Mouse (Mus musculus) cortical plate, adult 2 months (tissue): ENCODE results near the gene Strip1. TPM values are rescaled to one million over a fixed set of nuclear protein-coding genes. Genes with fewer than 3 reads are reported as not detected.

ENCODE experiments used
- H3K27ac ChIP-seq: fragments of 200-500 bp; 2 replicates; pipeline ENCODE4 v1.5.1; 2012; ENCODE audit warnings: low read length, control low read depth, inconsistent platforms; ENCODE audit not compliant: insufficient read depth
- H3K4me1 ChIP-seq: fragments of 200-500 bp; 2 replicates; pipeline ENCODE4 v1.6.1; 2011; ENCODE audit warnings: low read length; ENCODE audit not compliant: control insufficient read depth, insufficient read depth
- H3K4me3 ChIP-seq: fragments of 200-500 bp; 2 replicates; pipeline ENCODE4 v1.5.1; 2011; ENCODE audit warnings: mild to moderate bottlenecking, low read length, control low read depth; ENCODE audit not compliant: insufficient read depth
- CTCF ChIP-seq: fragments of 200-500 bp; IDR thresholded peaks from 2 replicates; pipeline ENCODE4 v1.5.1; 2011; ENCODE audit warnings: mild to moderate bottlenecking, control low read depth, low read length; ENCODE audit not compliant: insufficient read depth; ENCODE audit errors: extremely low read depth
- POLR2A ChIP-seq: fragments of 200-500 bp; IDR thresholded peaks from 2 replicates; pipeline ENCODE4 v1.6.1; 2011; ENCODE audit warnings: mild to moderate bottlenecking, low read length, control low read depth; ENCODE audit not compliant: insufficient read depth; ENCODE audit errors: extremely low read depth
- polyA plus RNA-seq: library from polyadenylated mRNA; depleted of rRNA; stranded (reverse); fragments of >200 nt; gene quantifications from 2 replicates; pipeline ENCODE4 v1.2.3, GENCODE M21; 2012

The Strip1 gene
- polyA plus RNA-seq, 1 experiment = 73.7 TPM

DNA sequence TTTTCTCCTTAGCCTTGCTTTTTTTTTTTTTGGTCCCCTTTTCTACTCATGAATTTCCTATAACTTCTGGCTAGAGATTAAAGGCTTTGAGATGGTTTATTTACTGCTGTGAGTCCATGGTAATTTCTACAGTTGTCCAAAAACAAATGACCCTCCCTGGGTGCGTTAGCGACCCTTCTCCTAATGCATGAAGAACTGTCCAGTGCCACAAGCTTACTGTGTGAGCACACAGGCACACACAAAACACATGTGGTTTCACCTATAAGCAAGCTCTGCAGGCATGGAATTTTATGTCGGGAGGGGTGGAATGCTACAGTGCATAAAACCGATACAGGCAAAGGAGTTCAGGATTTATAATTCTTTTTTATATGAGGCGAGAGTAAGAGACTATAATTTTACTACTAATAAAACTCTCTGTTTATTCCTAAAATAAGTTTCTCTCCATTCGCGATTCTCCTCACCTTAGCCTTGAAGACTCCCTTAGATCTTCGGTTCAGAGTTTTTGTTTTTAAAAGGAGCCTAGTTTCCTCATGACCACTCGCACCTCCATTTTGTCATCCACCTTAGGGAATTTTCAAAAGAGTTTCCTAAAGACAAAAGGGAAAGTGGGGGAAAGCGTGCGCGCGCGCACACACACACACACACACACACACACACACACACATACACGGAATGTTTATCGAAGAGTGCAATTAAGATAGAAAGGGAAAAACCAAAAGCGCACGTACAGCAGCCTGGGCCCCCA lies 49.2 kb downstream of the Strip1 start:
- Histone ChIP-seq H3K4me1 (no peaks in the 10 kb centered on the region), H3K27ac (no peak overlapping the region), H3K4me3 (no peak overlapping the region)
- TF ChIP-seq POLR2A (no peak), CTCF (no peak)

DNA sequence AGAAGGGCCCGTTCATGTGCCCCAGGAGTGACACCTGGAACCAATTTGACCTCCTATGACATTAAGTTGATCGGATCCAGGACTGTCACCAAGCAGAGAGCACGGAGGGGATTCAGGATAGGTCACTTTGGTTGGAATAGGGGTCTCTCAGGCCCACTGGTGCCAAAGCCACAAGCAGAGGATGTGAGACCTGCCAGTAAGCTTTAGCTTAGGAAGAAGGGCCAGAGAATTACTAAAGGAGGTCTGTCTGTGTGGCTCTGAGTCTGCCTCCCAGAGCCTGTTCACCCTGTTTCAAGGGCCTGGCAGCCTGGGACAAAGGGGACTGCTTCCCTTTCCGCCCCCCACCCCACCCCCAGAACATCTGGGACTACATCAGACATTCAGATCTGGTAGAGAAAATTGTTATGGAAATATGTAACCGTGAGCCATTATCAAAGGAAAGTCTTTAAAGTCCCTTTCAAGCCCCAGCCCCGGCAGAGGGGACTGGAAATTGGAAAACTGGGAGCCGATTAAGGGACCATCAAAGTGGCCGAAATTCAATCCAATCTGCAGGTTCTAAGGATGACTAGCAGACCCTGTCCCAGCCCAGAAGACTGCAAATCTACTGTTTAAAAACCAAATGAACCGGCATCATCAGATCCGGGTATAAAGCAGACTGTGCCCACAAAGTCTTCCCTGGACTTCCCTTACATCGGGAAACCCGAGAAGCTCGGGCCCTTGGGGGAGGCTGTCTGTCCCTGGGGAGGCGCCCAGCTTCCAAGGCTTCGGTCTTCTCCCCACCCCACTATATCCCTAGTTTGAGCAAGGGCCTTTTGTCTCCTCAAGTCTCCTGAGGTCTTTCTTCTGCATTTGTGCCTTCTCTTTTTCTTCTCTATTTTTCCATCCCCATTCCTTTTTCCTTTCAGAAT lies 50.1 kb downstream of the Strip1 start:
- Histone ChIP-seq H3K4me1 (no peaks in the 10 kb centered on the region), H3K27ac (no peak overlapping the region), H3K4me3 (no peak overlapping the region)
- TF ChIP-seq POLR2A = no peak

DNA sequence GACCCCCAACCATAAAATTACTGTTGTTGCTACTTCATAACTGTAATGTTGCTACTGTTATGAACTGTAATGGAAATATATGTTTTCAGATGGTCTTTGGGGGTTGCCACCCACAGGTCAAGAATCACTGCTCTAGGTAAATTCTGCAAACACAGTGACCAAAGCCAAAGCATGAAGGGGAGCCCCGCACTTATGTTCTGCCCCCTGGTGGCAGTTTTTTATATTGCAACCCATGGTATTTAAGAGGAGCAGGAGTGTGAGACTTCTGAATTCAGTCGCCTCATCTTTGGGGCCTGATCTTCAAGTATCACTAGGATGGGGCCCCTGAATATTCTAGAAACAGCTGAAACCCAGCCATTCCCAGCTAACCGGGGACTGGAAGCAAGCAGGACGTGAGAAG lies 52.0 kb downstream of the Strip1 start:
- no peak overlapping the region for H3K4me3 ChIP-seq
- no peak overlapping the region for H3K27ac ChIP-seq
- no peaks in the 10 kb centered on the region for H3K4me1 ChIP-seq
- peak; percentile 51 for TF ChIP-seq CTCF
- no peak for TF ChIP-seq POLR2A

DNA sequence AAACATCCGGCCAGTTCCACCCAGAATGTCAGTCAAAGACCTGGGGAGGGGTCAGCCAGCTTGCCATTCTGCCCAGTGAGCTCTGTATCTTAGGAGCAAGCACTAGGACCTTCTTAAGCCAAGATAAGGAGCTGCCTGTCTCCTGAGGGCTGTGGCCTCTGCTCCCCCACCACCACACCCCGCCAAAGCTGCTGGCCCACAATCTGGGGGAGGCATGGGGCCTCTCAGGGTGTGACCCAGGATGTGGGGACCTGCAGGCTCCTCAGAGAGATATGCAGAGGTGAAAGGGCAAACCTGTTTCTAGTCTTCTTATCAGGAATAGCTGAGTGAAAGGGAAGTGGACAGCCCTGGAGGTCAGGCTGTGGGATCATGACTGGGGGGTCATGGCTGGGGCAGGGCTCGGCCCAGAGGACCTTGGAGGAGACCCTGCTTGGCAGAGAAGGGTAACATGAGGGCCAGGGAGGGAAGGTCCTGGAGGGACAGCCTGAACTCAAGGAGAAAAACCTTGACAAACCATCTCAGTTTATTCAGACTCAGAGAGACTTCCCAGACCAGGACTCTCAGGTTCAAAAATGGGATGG lies 53.6 kb downstream of the Strip1 start:
- Histone ChIP-seq H3K4me3 (no peak overlapping the region), H3K4me1 (no peaks in the 10 kb centered on the region), H3K27ac (no peak overlapping the region)
- TF ChIP-seq CTCF (no peak), POLR2A (no peak)

DNA sequence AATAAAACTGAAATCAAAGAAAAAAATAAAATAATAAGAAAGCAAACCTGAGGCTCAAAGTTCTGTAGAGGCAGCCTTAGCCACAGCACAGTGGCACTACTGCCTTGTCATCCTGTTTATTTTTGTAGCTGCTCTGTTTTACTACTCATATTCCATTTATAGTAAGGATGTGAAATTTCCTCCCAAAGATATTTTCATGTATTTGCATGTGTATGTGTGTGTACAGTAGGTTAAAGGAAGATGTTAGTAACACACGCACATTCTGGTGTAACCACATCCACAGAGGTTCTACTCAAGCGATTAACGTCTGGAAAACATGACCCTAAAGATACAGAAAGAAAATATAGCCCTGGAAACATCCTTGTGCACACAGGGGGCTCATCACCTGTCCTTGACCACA lies 54.7 kb downstream of the Strip1 start:
- H3K4me3 ChIP-seq = no peak overlapping the region

DNA sequence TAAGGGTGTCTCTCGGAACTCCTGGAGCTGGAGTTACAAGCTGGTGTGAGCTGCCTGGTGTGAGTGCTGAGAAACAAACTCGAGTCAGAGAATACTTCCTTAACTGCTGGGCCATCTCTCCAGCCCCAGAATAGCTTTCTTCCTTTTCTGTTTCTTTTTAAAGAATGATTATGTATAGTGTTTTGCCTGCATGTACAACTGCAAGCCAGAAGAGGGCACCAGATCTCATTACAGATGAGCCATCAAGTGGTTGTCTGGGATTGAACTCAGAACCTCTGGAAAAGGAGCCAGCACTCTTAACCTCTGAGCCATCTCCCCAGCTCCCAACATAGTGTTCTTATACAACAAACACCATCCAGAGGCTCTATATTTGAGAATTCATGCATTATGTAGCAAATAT lies 60.3 kb downstream of the Strip1 start:
- Histone ChIP-seq H3K27ac (no peak overlapping the region), H3K4me3 (no peak overlapping the region), H3K4me1 (no peaks in the 10 kb centered on the region)
- TF ChIP-seq CTCF (peak; percentile 16; the same call in 1 of the 2 replicates), POLR2A (no peak)

More for the DNA sequence above, 54.7 kb downstream of the Strip1 start:
- TF ChIP-seq CTCF = no peak
- no peak for TF ChIP-seq POLR2A
- Histone ChIP-seq H3K4me1 (no peaks in the 10 kb centered on the region), H3K27ac (no peak overlapping the region)

DNA sequence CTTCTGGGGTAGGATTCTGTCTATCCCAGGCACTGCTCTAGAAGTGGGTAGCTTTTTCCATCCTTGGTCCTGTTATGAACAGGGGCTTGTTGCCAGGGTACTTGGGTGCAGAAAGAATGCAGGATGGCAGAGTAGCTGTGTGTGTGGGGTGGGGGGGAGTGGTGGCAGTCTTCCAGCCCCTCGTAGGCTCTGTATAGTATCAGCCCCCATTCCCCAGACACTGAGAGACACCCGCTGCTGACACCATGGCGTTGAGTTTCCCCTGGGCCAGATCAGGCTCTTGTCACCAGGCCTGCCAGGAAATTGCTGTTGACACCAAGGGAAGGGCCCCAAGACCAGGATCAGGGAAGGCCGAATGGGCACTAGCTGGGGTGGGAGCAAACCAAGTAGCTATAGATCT lies 62.8 kb downstream of the Strip1 start:
- TF ChIP-seq POLR2A (no peak), CTCF (no peak)
- H3K4me3 ChIP-seq = no peak overlapping the region
- H3K27ac ChIP-seq = no peak overlapping the region
- no peaks in the 10 kb centered on the region for H3K4me1 ChIP-seq

DNA sequence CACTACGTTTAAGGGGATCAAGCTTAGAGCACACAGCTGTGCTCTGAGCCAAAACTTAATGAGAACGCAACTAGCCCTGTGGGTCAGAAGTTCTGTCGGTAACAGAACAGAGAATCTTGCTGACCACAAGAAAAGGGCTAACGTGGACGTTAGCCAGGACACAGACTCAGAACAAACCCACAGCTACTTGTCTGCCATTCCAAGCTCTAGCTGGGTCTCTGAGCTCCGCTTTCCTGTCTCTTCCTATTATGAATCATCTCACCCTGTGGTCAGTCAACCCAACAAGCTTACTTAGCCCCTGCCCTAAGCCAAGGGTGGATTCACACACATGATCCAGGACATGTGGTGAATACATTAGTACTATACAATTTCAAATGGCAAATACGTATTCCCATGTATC lies 63.7 kb downstream of the Strip1 start:
- no peak overlapping the region for H3K4me3 ChIP-seq
- H3K4me1 ChIP-seq = no peaks in the 10 kb centered on the region
- H3K27ac ChIP-seq = no peak overlapping the region
- TF ChIP-seq POLR2A (no peak), CTCF (no peak)

DNA sequence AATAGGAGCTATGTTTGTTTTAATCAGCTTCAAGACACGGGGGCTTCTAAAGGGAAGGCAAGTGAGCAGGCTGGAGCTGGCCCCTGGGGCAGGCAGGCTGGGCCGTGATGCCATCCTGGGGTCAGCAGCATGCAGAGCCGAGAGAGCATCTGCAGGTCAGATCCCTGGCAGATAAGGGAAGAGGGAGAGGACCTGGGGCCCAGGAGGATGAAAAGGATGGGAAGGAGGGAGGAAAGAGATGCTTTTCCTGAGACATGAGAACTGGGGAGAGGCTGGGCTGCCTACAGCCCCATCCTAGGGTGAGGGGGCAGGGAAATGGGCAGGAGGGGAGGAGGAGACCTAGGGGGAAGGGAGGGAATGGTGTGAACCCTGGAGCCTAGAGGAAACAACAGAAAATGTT lies 66.2 kb downstream of the Strip1 start:
- Histone ChIP-seq H3K4me1 (no peaks in the 10 kb centered on the region), H3K27ac (no peak overlapping the region), H3K4me3 (no peak overlapping the region)
- TF ChIP-seq CTCF (no peak), POLR2A (no peak)
